16 mouse cellular contexts compared by ENCODE assay signal in genomic region chr13:109243160-109243559, GRCm38 (mm10).
DNase-seq lines count a peak whose midpoint lies in the region; ATAC-seq and TF ChIP-seq lines count a peak whose summit lies in the region.
"Had no signal": no experiment of that assay in that cellular context is flagged by ENCODE, and none has a peak within 500 bp of the region (broad histone marks: within the 10 kb centered on the region; RNA-seq: fewer than 3 reads in every experiment).

No protein-coding gene starts in this region.

- 66% methylated on average over 3 of the region's 3 CpGs for WGBS in midbrain, embryonic 11.5 days
- 43% methylated on average over 3 of the region's 3 CpGs for WGBS in midbrain, embryonic 16.5 days
- WGBS in forebrain, postnatal 0 days = 22% methylated on average over 3 of the region's 3 CpGs
- 47% methylated on average over 3 of the region's 3 CpGs for WGBS in neural tube, embryonic 13.5 days

- H3K27me3 ChIP-seq in midbrain, embryonic 11.5 days (ENCODE audit: control insufficient read depth, insufficient read depth, low read length) = no peaks in the 10 kb centered on the region
- no peaks in the 10 kb centered on the region for H3K27me3 ChIP-seq in midbrain, embryonic 16.5 days (ENCODE audit: control insufficient read depth, insufficient read depth, low read depth, low read length)
- no peaks in the 10 kb centered on the region for H3K27me3 ChIP-seq in forebrain, postnatal 0 days (ENCODE audit: insufficient read depth, low read length)
- no peaks in the 10 kb centered on the region for H3K27me3 ChIP-seq in neural tube, embryonic 13.5 days
- H3K27me3 ChIP-seq: intestine, embryonic 15.5 days; liver, embryonic 13.5 days; midbrain, embryonic 12.5 days had no signal

- H3K36me3 ChIP-seq in midbrain, embryonic 11.5 days (ENCODE audit: control insufficient read depth, insufficient read depth, low read length) = no peaks in the 10 kb centered on the region
- H3K36me3 ChIP-seq in midbrain, embryonic 16.5 days (ENCODE audit: control insufficient read depth, insufficient read depth, low read length) = no peaks in the 10 kb centered on the region
- H3K36me3 ChIP-seq in forebrain, postnatal 0 days (ENCODE audit: insufficient read depth) = no peaks in the 10 kb centered on the region
- H3K36me3 ChIP-seq in neural tube, embryonic 13.5 days = no peaks in the 10 kb centered on the region
- H3K36me3 ChIP-seq: embryonic facial prominence, embryonic 10.5 days; intestine, embryonic 15.5 days; liver, embryonic 13.5 days; midbrain, embryonic 12.5 days had no signal

- H3K9ac ChIP-seq in midbrain, embryonic 11.5 days (ENCODE audit: low read length) = no peak overlapping the region
- H3K9ac ChIP-seq in midbrain, embryonic 16.5 days (ENCODE audit: low read depth, low read length) = no peak overlapping the region
- no peak overlapping the region for H3K9ac ChIP-seq in forebrain, postnatal 0 days
- H3K9ac ChIP-seq in neural tube, embryonic 13.5 days = no peak overlapping the region
- H3K9ac ChIP-seq: intestine, embryonic 15.5 days; liver, embryonic 13.5 days; midbrain, embryonic 12.5 days had no signal

- no peak overlapping the region for H3K4me3 ChIP-seq in midbrain, embryonic 11.5 days (ENCODE audit: low read depth, low read length)
- H3K4me3 ChIP-seq in midbrain, embryonic 16.5 days (ENCODE audit: low read depth, low read length) = no peak overlapping the region
- no peak overlapping the region for H3K4me3 ChIP-seq in forebrain, postnatal 0 days (ENCODE audit: low read depth, low read length)
- no peak overlapping the region for H3K4me3 ChIP-seq in neural tube, embryonic 13.5 days
- H3K4me3 ChIP-seq: embryonic facial prominence, embryonic 10.5 days; intestine, embryonic 15.5 days; liver, embryonic 13.5 days; midbrain, embryonic 12.5 days had no signal

- H3K27ac ChIP-seq in midbrain, embryonic 11.5 days (ENCODE audit: low read depth, low read length) = no peak overlapping the region
- H3K27ac ChIP-seq in midbrain, embryonic 16.5 days (ENCODE audit: low read length) = no peak overlapping the region
- H3K27ac ChIP-seq in forebrain, postnatal 0 days (ENCODE audit: low read depth, low read length) = no peak overlapping the region
- H3K27ac ChIP-seq in neural tube, embryonic 13.5 days (replicated peaks) = no peak overlapping the region
- H3K27ac ChIP-seq: embryonic facial prominence, embryonic 10.5 days; intestine, embryonic 15.5 days; liver, embryonic 13.5 days; midbrain, embryonic 12.5 days had no signal

- H3K9me3 ChIP-seq in midbrain, embryonic 11.5 days (ENCODE audit: control insufficient read depth, low read length) = no peaks in the 10 kb centered on the region
- no peaks in the 10 kb centered on the region for H3K9me3 ChIP-seq in midbrain, embryonic 16.5 days (replicated peaks; ENCODE audit: control insufficient read depth, low read length, poor library complexity, severe bottlenecking)
- no peaks in the 10 kb centered on the region for H3K9me3 ChIP-seq in forebrain, postnatal 0 days (ENCODE audit: low read length)
- H3K9me3 ChIP-seq in neural tube, embryonic 13.5 days = no peaks in the 10 kb centered on the region
- H3K9me3 ChIP-seq: embryonic facial prominence, embryonic 10.5 days; intestine, embryonic 15.5 days; liver, embryonic 13.5 days; midbrain, embryonic 12.5 days had no signal

- peaks cover 3% of the 10 kb centered on the region; the same call in 1 of the 2 replicates for H3K4me1 ChIP-seq in midbrain, embryonic 11.5 days (ENCODE audit: control insufficient read depth, insufficient read depth, low read length)
- 0 out of 2 replicates have a peak, but pooled peaks cover 5% of the 10 kb centered on the region for H3K4me1 ChIP-seq in midbrain, embryonic 16.5 days (ENCODE audit: control insufficient read depth, insufficient read depth, low read length)
- H3K4me1 ChIP-seq in forebrain, postnatal 0 days (ENCODE audit: insufficient read depth) = peaks cover 7% of the 10 kb centered on the region; the same call in 1 of the 2 replicates
- peaks cover 10% of the 10 kb centered on the region for H3K4me1 ChIP-seq in neural tube, embryonic 13.5 days (replicated peaks)
- H3K4me1 ChIP-seq: intestine, embryonic 15.5 days; liver, embryonic 13.5 days had no signal

- H3K4me2 ChIP-seq in midbrain, embryonic 11.5 days = no peak overlapping the region
- H3K4me2 ChIP-seq in midbrain, embryonic 16.5 days (ENCODE audit: low read length) = no peak overlapping the region; the same call in 1 of the 2 replicates
- H3K4me2 ChIP-seq in forebrain, postnatal 0 days (ENCODE audit: low read depth) = no peak overlapping the region
- H3K4me2 ChIP-seq in neural tube, embryonic 13.5 days = no peak overlapping the region
- H3K4me2 ChIP-seq: intestine, embryonic 15.5 days; liver, embryonic 13.5 days; midbrain, embryonic 12.5 days had no signal

- ATAC-seq in midbrain, embryonic 11.5 days (ENCODE audit: low FRiP score) = peak; percentile 52; the same call in 1 of the 2 replicates
- no peak for ATAC-seq in midbrain, embryonic 16.5 days
- peak; percentile 53 for ATAC-seq in forebrain, postnatal 0 days
- ATAC-seq in neural tube, embryonic 13.5 days (ENCODE audit: low read depth) = peak; percentile 54; the same call in 1 of the 2 replicates
- ATAC-seq: intestine, embryonic 15.5 days had no signal

- no peak for TF ChIP-seq CTCF in forebrain, postnatal 0 days (IDR thresholded peaks at IDR 0.05; ENCODE audit: low read depth)

- DNase-seq in adrenal gland, adult 2 months = peak; percentile 16
- DNase-seq in adrenal gland, postnatal 4 days (ENCODE audit: low spot score in 2 of 2) = no peak
- DNase-seq in midbrain, embryonic 11.5 days (ENCODE audit: low spot score, missing footprints) = no peak
- DNase-seq in forebrain, postnatal 0 days = no peak
- no peak for DNase-seq in layer of hippocampus, postnatal 14 days (ENCODE audit: low spot score in 2 of 2)
- no peak for DNase-seq in urinary bladder, postnatal 14 days (ENCODE audit: low spot score)
- DNase-seq: cerebellum, adult 11-12 months; heart, postnatal 14 days; kidney, postnatal 4 days; liver, embryonic 13.5 days; thymus, adult 18-20 months had no signal
